Mouse (Mus musculus) neural tube, embryonic 10.5 days (tissue): Measurements from ENCODE around the gene Trabd.

Experiments
- DNase-seq: peaks from one replicate; pipeline ENCODE4 v3.0.0-alpha.2; 2017; ENCODE audit warnings: low spot score; ENCODE audit errors: extremely low spot score

The Trabd gene

GRCm38 (mm10) chr15:89125351-89125750 lies 50.4 kb downstream of the Trabd start:
- no peak for DNase-seq

GRCm38 (mm10) chr15:89126622-89127021 lies 51.7 kb downstream of the Trabd start:
- no peak for DNase-seq

- DNase-seq: no peak
Measured at GRCm38 (mm10) chr15:89127364-89127940, 52.5 kb downstream of the Trabd start.

- DNase-seq: peak; percentile 88
Measured at GRCm38 (mm10) chr15:89128382-89129350, 53.7 kb downstream of the Trabd start, which contains the start of gene Hdac10. Gene Hdac10, minus strand, starts transcription at chr15:89128700.

- no peak for DNase-seq
Measured at GRCm38 (mm10) chr15:89130245-89130644, 55.3 kb downstream of the Trabd start.

- DNase-seq: no peak
Measured at GRCm38 (mm10) chr15:89131316-89131715, 56.4 kb downstream of the Trabd start.
